Mouse (Mus musculus) limb, embryonic 14.5 days (tissue): ENCODE measurements at regions not wholly inside any gene's neighbourhood (a gene's known extent, or its start where the extent isn't known, plus 50 kb on each side); places are given as distances from the start of the nearest gene placed in this dataset.

Source experiments
- ATAC-seq: fragments of 200-750 bp; cut with Nextera tagmentation; 2 replicates; pipeline ENCODE4 v1.8.0; 2017; ENCODE audit warnings: low read depth, moderate number of reproducible peaks, moderate TSS enrichment; ENCODE audit not compliant: low FRiP score
- DNase-seq: peaks from one replicate; pipeline ENCODE4 v3.0.0-alpha.2; 2015; ENCODE audit warnings: low spot score
- H3K27ac ChIP-seq: fragments of 300-500 bp; sonication (generic); replicated peaks from 2 replicates; pipeline ENCODE4 v1.5.1; 2014; ENCODE audit warnings: low read depth, mild to moderate bottlenecking, low read length, moderate library complexity, mixed read lengths
- H3K27me3 ChIP-seq: fragments of 300-500 bp; sonication (generic); 2 replicates; pipeline ENCODE4 v1.6.1; 2014; ENCODE audit warnings: low read length, mixed read lengths; ENCODE audit not compliant: control insufficient read depth, insufficient read depth
- H3K36me3 ChIP-seq: fragments of 300-500 bp; sonication (generic); 2 replicates; pipeline ENCODE4 v1.6.1; 2014; ENCODE audit warnings: mild to moderate bottlenecking, low read length, moderate library complexity, mixed read lengths; ENCODE audit not compliant: control insufficient read depth, insufficient read depth
- H3K4me1 ChIP-seq: fragments of 300-500 bp; sonication (generic); 2 replicates; pipeline ENCODE4 v1.6.1; 2014; ENCODE audit warnings: antibody characterized with exemption, low read length, mixed read lengths; ENCODE audit not compliant: control insufficient read depth, insufficient read depth
- H3K4me2 ChIP-seq: fragments of 300-500 bp; sonication (generic); replicated peaks from 2 replicates; pipeline ENCODE4 v1.6.1; 2014; ENCODE audit warnings: low read depth, mild to moderate bottlenecking, low read length, moderate library complexity; ENCODE audit not compliant: severe bottlenecking
- H3K4me3 ChIP-seq: fragments of 300-500 bp; sonication (generic); replicated peaks from 2 replicates; pipeline ENCODE4 v1.5.1; 2014; ENCODE audit warnings: low read length
- H3K9ac ChIP-seq: fragments of 300-500 bp; sonication (generic); 2 replicates; pipeline ENCODE4 v1.6.1; 2014; ENCODE audit warnings: mild to moderate bottlenecking, low read depth, low read length, moderate library complexity; ENCODE audit not compliant: severe bottlenecking
- H3K9me3 ChIP-seq: fragments of 300-500 bp; sonication (generic); 2 replicates; pipeline ENCODE4 v1.6.1; 2016; ENCODE audit warnings: low read length; ENCODE audit not compliant: control insufficient read depth
- POLR2A ChIP-seq: fragments of 200-500 bp; IDR thresholded peaks from 2 replicates; pipeline ENCODE4 v1.8.0; 2012; ENCODE audit warnings: inconsistent platforms, mild to moderate bottlenecking, moderate library complexity, borderline replicate concordance; ENCODE audit not compliant: insufficient read depth, insufficient read length; ENCODE audit errors: extremely low read depth
- WGBS: fragments of 180-500 bp; shearing (Covaris S2); extraction: QIAGEN DNeasy Blood & Tissue Kit; methylation state at CpG from one replicate; pipeline ENCODE4 v1.1.7; 2014; 5-methylcytosine and 5-hydroxymethylcytosine counted together

DNA sequence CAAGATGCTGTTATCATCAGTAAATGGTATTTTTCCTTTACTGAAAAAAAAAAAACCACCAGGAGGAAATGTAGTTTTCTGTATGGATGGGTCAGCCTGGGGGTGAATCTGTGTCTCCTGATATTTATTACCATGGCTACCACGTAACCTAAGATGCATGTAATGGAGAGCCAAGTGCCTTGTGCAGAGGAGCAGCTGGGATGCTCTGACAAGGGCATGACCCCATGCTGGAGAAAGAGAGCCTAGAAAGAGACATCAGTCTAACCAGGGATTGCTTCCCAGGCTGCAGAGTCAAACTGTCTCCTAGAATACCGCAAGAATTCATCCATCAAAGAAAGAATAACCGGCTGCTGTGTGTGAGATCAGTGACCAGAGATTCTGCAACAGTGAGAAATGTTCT is 902.2 kb downstream of the Synb start:
- DNase-seq (no peak), ATAC-seq (no peak)
- no peak for TF ChIP-seq POLR2A
- WGBS, result 37% methylated on average over 3 of the region's 3 CpGs
- no peaks in the 10 kb centered on the region for H3K36me3 ChIP-seq
- no peak overlapping the region for H3K4me3 ChIP-seq
- no peak overlapping the region for H3K27ac ChIP-seq
- no peaks in the 10 kb centered on the region for H3K4me1 ChIP-seq
- no peaks in the 10 kb centered on the region for H3K27me3 ChIP-seq
- no peaks in the 10 kb centered on the region for H3K9me3 ChIP-seq
- no peak overlapping the region for H3K9ac ChIP-seq
- H3K4me2 ChIP-seq, result no peak overlapping the region

DNA sequence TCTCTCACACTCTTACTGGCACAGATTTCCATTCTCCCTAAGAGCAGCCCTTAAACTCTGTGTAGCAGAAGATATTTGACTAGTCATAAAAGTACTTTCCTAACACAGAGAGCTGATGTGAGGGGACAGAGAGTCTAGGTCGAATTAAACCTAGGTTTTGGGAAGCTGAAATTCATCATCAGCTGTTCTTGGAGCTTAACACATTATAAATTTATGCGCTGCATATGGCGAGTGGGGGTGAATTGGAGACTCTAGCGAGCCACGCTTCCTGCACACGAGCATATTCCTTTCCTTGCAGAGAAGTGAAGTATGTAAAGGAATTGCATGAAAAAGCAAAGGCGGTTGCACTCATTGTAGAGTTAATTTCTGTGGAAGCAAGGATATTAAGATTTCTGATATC is 912.4 kb downstream of the Synb start:
- ATAC-seq (no peak), DNase-seq (peak; percentile 4)
- H3K27me3 ChIP-seq, result no peaks in the 10 kb centered on the region
- no peaks in the 10 kb centered on the region for H3K4me1 ChIP-seq
- no peak overlapping the region for H3K4me3 ChIP-seq
- no peaks in the 10 kb centered on the region for H3K9me3 ChIP-seq
- no peak for TF ChIP-seq POLR2A
- 62% methylated on average over 7 of the region's 7 CpGs for WGBS
- no peak overlapping the region for H3K9ac ChIP-seq
- H3K27ac ChIP-seq, result no peak overlapping the region
- H3K4me2 ChIP-seq, result no peak overlapping the region
- H3K36me3 ChIP-seq, result no peaks in the 10 kb centered on the region

DNA sequence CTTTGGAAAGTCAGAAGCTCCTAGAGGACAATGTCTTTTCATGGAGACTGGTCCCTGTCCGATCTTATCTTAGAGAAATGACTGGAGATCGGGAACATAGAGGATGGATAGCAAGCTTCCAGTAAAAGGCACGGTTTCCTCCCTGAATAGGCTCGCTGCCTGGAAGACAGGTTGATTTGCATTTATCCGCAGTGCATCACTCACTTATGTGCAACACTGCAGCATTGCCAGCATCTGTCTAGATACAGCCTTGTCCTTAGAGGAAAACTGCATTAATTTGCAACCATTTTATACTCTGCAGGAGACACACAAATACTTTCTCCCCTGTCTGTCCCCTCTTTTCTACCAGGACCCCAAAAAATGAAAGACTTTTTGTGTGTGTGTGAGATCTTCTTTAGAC is 926.4 kb downstream of the Synb start:
- WGBS, result 89% methylated on average over 5 of the region's 5 CpGs

DNA sequence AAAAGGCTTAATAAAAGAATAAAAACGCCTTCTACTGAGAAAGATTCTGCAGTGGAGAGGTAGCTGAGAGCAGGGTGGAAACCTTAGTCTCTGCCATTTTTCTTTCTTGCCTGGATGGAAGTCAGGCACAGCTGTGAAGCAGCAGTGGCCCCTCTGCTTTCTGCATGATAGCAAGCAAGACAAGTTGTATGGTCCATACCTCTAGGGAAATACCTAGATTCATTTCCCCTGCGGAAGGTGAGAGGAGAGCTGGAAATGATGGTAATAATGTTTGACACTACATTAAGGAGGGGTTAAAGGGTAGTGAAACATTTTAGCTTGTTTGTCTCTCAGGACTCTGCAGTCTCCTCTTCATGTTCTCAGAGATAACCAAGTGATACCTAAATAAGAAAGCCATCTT is 930.2 kb downstream of the Synb start:
- Histone ChIP-seq H3K9ac (no peak overlapping the region), H3K27ac (no peak overlapping the region), H3K36me3 (no peaks in the 10 kb centered on the region), H3K9me3 (no peaks in the 10 kb centered on the region), H3K4me3 (no peak overlapping the region), H3K4me2 (no peak overlapping the region), H3K27me3 (no peaks in the 10 kb centered on the region), H3K4me1 (no peaks in the 10 kb centered on the region)
- no peak for TF ChIP-seq POLR2A
- 70% methylated on average over 2 of the region's 2 CpGs for WGBS
- ATAC-seq (no peak), DNase-seq (no peak)

More for the DNA sequence above, 926.4 kb downstream of the Synb start:
- Histone ChIP-seq H3K27ac (no peak overlapping the region), H3K4me1 (no peaks in the 10 kb centered on the region), H3K4me3 (no peak overlapping the region), H3K27me3 (no peaks in the 10 kb centered on the region), H3K4me2 (no peak overlapping the region), H3K36me3 (no peaks in the 10 kb centered on the region), H3K9ac (no peak overlapping the region), H3K9me3 (no peaks in the 10 kb centered on the region)
- no peak for DNase-seq
- ATAC-seq, result no peak
- no peak for TF ChIP-seq POLR2A

DNA sequence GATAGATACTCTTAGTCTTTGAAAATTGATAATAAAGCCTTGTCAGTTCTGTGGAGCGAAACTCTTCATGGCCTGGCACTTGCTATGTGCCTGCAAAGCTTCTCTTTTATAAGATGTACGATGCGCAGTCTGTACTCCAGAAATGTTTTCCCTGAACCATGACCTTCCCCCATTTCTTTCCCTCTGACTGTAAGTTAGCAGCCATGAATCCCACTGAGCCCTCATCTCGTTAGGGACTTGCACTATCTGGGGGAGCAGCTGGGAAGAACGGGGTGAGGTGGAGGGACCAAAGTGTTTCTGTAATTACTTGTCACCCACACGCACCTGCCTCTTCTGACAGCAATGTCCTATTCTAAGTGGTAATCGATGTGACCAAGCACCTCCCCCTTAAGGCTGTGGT is 932.1 kb downstream of the Synb start:
- Histone ChIP-seq H3K4me1 (no peaks in the 10 kb centered on the region), H3K36me3 (no peaks in the 10 kb centered on the region), H3K4me2 (no peak overlapping the region), H3K27ac (no peak overlapping the region), H3K9ac (no peak overlapping the region), H3K27me3 (no peaks in the 10 kb centered on the region), H3K9me3 (no peaks in the 10 kb centered on the region), H3K4me3 (no peak overlapping the region)
- no peak for DNase-seq
- 59% methylated on average over 7 of the region's 7 CpGs for WGBS
- no peak for TF ChIP-seq POLR2A
- ATAC-seq, result no peak

DNA sequence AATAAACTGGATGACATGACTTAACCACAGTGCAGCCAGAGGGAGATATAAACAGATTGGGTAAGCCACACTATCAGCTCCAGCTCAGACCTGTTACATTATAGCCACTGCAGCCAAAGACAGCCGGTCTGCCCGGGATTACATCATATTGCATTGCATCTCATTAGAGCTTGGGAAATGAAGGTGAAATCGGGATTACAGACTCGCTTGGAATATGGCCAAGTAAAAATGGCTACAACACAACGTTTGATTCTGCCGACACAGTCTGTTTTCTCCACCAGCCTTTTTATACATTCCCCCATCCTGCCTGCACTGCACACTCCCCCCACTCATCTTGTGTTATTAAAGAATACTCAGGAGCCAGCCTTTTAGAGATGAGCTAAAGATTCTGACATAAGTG is 932.6 kb downstream of the Synb start:
- 54% methylated on average over 6 of the region's 6 CpGs for WGBS
- no peak for DNase-seq
- no peaks in the 10 kb centered on the region for H3K36me3 ChIP-seq
- H3K9ac ChIP-seq, result no peak overlapping the region
- H3K27me3 ChIP-seq, result no peaks in the 10 kb centered on the region
- H3K27ac ChIP-seq, result no peak overlapping the region
- ATAC-seq, result no peak
- no peak for TF ChIP-seq POLR2A
- no peak overlapping the region for H3K4me3 ChIP-seq
- no peaks in the 10 kb centered on the region for H3K4me1 ChIP-seq
- no peak overlapping the region for H3K4me2 ChIP-seq
- H3K9me3 ChIP-seq, result no peaks in the 10 kb centered on the region
